Mouse (Mus musculus) liver, embryonic 16.5 days (tissue): ENCODE results near the gene Lin28b. TPM values are rescaled to one million over a fixed set of nuclear protein-coding genes. Genes with fewer than 3 reads are reported as not detected.

ENCODE experiments used
- ATAC-seq: fragments of 200-750 bp; cut with Nextera tagmentation; 2 replicates; pipeline ENCODE4 v1.8.0; 2017; ENCODE audit warnings: low read depth, mild to moderate bottlenecking, moderate number of reproducible peaks, moderate library complexity
- H3K27ac ChIP-seq: fragments of 300-500 bp; sonication (generic); 2 replicates; pipeline ENCODE4 v1.5.1; 2014; ENCODE audit warnings: mild to moderate bottlenecking, low read length
- H3K27me3 ChIP-seq: fragments of 300-500 bp; sonication (generic); 2 replicates; pipeline ENCODE4 v1.6.1; 2014; ENCODE audit warnings: low read depth, low read length, mixed read lengths; ENCODE audit not compliant: control insufficient read depth, insufficient read depth
- H3K36me3 ChIP-seq: fragments of 300-500 bp; sonication (generic); 2 replicates; pipeline ENCODE4 v1.6.1; 2014; ENCODE audit warnings: mild to moderate bottlenecking; ENCODE audit not compliant: control insufficient read depth, insufficient read depth
- H3K4me1 ChIP-seq: fragments of 300-500 bp; sonication (generic); 2 replicates; pipeline ENCODE4 v1.6.1; 2014; ENCODE audit warnings: low read depth, low read length, mixed read lengths; ENCODE audit not compliant: control insufficient read depth
- H3K4me2 ChIP-seq: fragments of 300-500 bp; sonication (generic); 2 replicates; pipeline ENCODE4 v1.6.1; 2014; ENCODE audit warnings: low read depth, low read length, mixed read lengths
- H3K4me3 ChIP-seq: fragments of 300-500 bp; sonication (generic); 2 replicates; pipeline ENCODE4 v1.5.1; 2014; ENCODE audit warnings: low read depth, mild to moderate bottlenecking, low read length
- H3K9ac ChIP-seq: fragments of 300-500 bp; sonication (generic); 2 replicates; pipeline ENCODE4 v1.6.1; 2014; ENCODE audit warnings: low read depth, low read length
- H3K9me3 ChIP-seq: fragments of 300-500 bp; sonication (generic); replicated peaks from 2 replicates; pipeline ENCODE4 v1.6.1; 2016; ENCODE audit warnings: low read length; ENCODE audit not compliant: control insufficient read depth
- WGBS: fragments of 180-500 bp; shearing (Covaris S2); extraction: QIAGEN DNeasy Blood & Tissue Kit; methylation state at CpG from one replicate; pipeline ENCODE4 v1.1.7; 2014; ENCODE audit not compliant: insufficient replicate concordance; 5-methylcytosine and 5-hydroxymethylcytosine counted together
- polyA plus RNA-seq: library from polyadenylated mRNA; unstranded; fragments of >200 nt; fragmentation: Nextera tagmentation; extraction: Ambion mirVana; gene quantifications from 2 replicates; pipeline ENCODE4 v1.2.1, GENCODE M21; 2015

Lin28b gene
- polyA plus RNA-seq, 1 experiment from 2014 or later = 4.4 TPM

GRCm38 (mm10) chr10:45344381-45344780 is 141.8 kb downstream of the Lin28b start:
- no peaks in the 10 kb centered on the region for H3K9me3 ChIP-seq
- H3K4me3 ChIP-seq = no peak overlapping the region
- H3K4me2 ChIP-seq = no peak overlapping the region
- H3K36me3 ChIP-seq = no peaks in the 10 kb centered on the region
- no peaks in the 10 kb centered on the region; the same call in 1 of the 2 replicates for H3K4me1 ChIP-seq
- H3K27ac ChIP-seq = no peak overlapping the region
- 69% methylated on average over 4 of the region's 4 CpGs for WGBS
- ATAC-seq = no peak
- no peaks in the 10 kb centered on the region for H3K27me3 ChIP-seq
- no peak overlapping the region for H3K9ac ChIP-seq

- no peak for ATAC-seq
- WGBS = 61% methylated on average over 7 of the region's 7 CpGs
- no peaks in the 10 kb centered on the region for H3K4me1 ChIP-seq
Measured at GRCm38 (mm10) chr10:45339106-45339505, 147.1 kb downstream of the Lin28b start.

GRCm38 (mm10) chr10:45335434-45336422 is 150.5 kb downstream of the Lin28b start, which contains the start of gene Bves:
Bves (plus strand) TSS chr10:45335772.
- Histone ChIP-seq H3K36me3 (no peaks in the 10 kb centered on the region), H3K4me1 (no peaks in the 10 kb centered on the region), H3K9me3 (no peaks in the 10 kb centered on the region), H3K9ac (no peak within 1 kb of the TSS), H3K27me3 (peaks cover 37% of the 10 kb centered on the region), H3K4me2 (peak within 1 kb of the TSS; percentile 65), H3K4me3 (peak within 1 kb of the TSS; percentile 58), H3K27ac (no peak within 1 kb of the TSS)
- no peak for ATAC-seq
- 2% methylated on average over 99 of the region's 116 CpGs for WGBS

More at GRCm38 (mm10) chr10:45339106-45339505, 147.1 kb downstream of the Lin28b start:
- Histone ChIP-seq H3K9me3 (no peaks in the 10 kb centered on the region), H3K36me3 (no peaks in the 10 kb centered on the region), H3K27me3 (peaks cover 34% of the 10 kb centered on the region), H3K4me3 (no peak overlapping the region), H3K9ac (no peak overlapping the region), H3K27ac (no peak overlapping the region), H3K4me2 (no peak overlapping the region)

GRCm38 (mm10) chr10:45334925-45335324 is 151.3 kb downstream of the Lin28b start:
- Histone ChIP-seq H3K4me1 (no peaks in the 10 kb centered on the region), H3K27ac (no peak overlapping the region), H3K27me3 (peaks cover 37% of the 10 kb centered on the region), H3K4me3 (no peak overlapping the region; the same call in 1 of the 2 replicates), H3K36me3 (no peaks in the 10 kb centered on the region), H3K9me3 (no peaks in the 10 kb centered on the region), H3K9ac (no peak overlapping the region), H3K4me2 (peak overlapping the region; percentile 65; the same call in 1 of the 2 replicates)
- ATAC-seq = no peak
- WGBS = 27% methylated on average over 7 of the region's 7 CpGs

- Histone ChIP-seq H3K4me2 (no peak overlapping the region), H3K4me3 (no peak overlapping the region), H3K9ac (no peak overlapping the region), H3K27me3 (no peaks in the 10 kb centered on the region; the same call in 1 of the 2 replicates), H3K27ac (no peak overlapping the region), H3K36me3 (no peaks in the 10 kb centered on the region), H3K9me3 (no peaks in the 10 kb centered on the region), H3K4me1 (no peaks in the 10 kb centered on the region)
- WGBS = 63% methylated on average over 7 of the region's 7 CpGs
- ATAC-seq = no peak
Measured at GRCm38 (mm10) chr10:45328196-45329000, 157.8 kb downstream of the Lin28b start.

Other genes starting within 250 kb of the Lin28b start
- 0.15 and 0.26 TPM in 2 replicates for gene Bves, start 150.6 kb downstream of the Lin28b start, polyA plus RNA-seq
- gene Hace1, start 91.4 kb upstream of the Lin28b start, polyA plus RNA-seq = 33.3 and 33.6 TPM in 2 replicates